Mouse (Mus musculus): ENCODE measurements at regions not wholly inside any gene's neighbourhood (a gene's known extent, or its start where the extent isn't known, plus 50 kb on each side); places are given as distances from the start of the nearest gene placed in this dataset.

- no peak for DNase-seq (ENCODE audit: low read depth)
Observed at GRCm38 (mm10) chr9:61862071-61862480, 52.3 kb downstream of the Rplp1 start.

- DNase-seq (ENCODE audit: low read depth) = peak; percentile 28
Observed at GRCm38 (mm10) chr9:61860147-61860546, 54.2 kb downstream of the Rplp1 start.

- no peak for DNase-seq (ENCODE audit: low read depth)
Observed at GRCm38 (mm10) chr9:61859438-61859837, 54.9 kb downstream of the Rplp1 start.

GRCm38 (mm10) chr9:61857817-61858216 lies 56.5 kb downstream of the Rplp1 start:
- no peak for DNase-seq (ENCODE audit: low read depth)

GRCm38 (mm10) chr9:61856686-61857085 lies 57.7 kb downstream of the Rplp1 start:
- no peak for DNase-seq (ENCODE audit: low read depth)

GRCm38 (mm10) chr9:61855686-61856085 lies 58.7 kb downstream of the Rplp1 start:
- DNase-seq (ENCODE audit: low read depth) = no peak

- DNase-seq (ENCODE audit: low read depth) = no peak
Observed at GRCm38 (mm10) chr9:61853841-61854240, 60.5 kb downstream of the Rplp1 start.

GRCm38 (mm10) chr9:61851331-61851730 lies 63.0 kb downstream of the Rplp1 start:
- DNase-seq (ENCODE audit: low read depth) = no peak

GRCm38 (mm10) chr9:61848401-61848800 lies 65.9 kb downstream of the Rplp1 start:
- no peak for DNase-seq (ENCODE audit: low read depth)

GRCm38 (mm10) chr9:61847496-61847895 lies 66.8 kb downstream of the Rplp1 start:
- no peak for DNase-seq (ENCODE audit: low read depth)

GRCm38 (mm10) chr9:61844645-61845044 lies 69.7 kb downstream of the Rplp1 start:
- DNase-seq (ENCODE audit: low read depth) = no peak

- DNase-seq (ENCODE audit: low read depth) = no peak
Observed at GRCm38 (mm10) chr9:61844141-61844540, 70.2 kb downstream of the Rplp1 start.

GRCm38 (mm10) chr9:61843513-61843912 lies 70.8 kb downstream of the Rplp1 start:
- DNase-seq (ENCODE audit: low read depth) = no peak

GRCm38 (mm10) chr9:61842384-61842783 lies 72.0 kb downstream of the Rplp1 start:
- DNase-seq (ENCODE audit: low read depth) = no peak

- DNase-seq (ENCODE audit: low read depth) = no peak
Observed at GRCm38 (mm10) chr9:61841222-61841621, 73.1 kb downstream of the Rplp1 start.

- no peak for DNase-seq (ENCODE audit: low read depth)
Observed at GRCm38 (mm10) chr9:61840353-61840752, 74.0 kb downstream of the Rplp1 start.

GRCm38 (mm10) chr9:61833226-61833625 lies 81.1 kb downstream of the Rplp1 start:
- no peak for DNase-seq (ENCODE audit: low read depth)

GRCm38 (mm10) chr9:61830236-61830635 lies 84.1 kb downstream of the Rplp1 start:
- DNase-seq (ENCODE audit: low read depth) = no peak

GRCm38 (mm10) chr9:61829736-61830135 lies 84.6 kb downstream of the Rplp1 start:
- no peak for DNase-seq (ENCODE audit: low read depth)

GRCm38 (mm10) chr9:61829301-61829700 lies 85.0 kb downstream of the Rplp1 start:
- no peak for DNase-seq (ENCODE audit: low read depth)

GRCm38 (mm10) chr9:61827721-61828120 lies 86.6 kb downstream of the Rplp1 start:
- no peak for DNase-seq (ENCODE audit: low read depth)

GRCm38 (mm10) chr9:61827014-61827413 lies 87.3 kb downstream of the Rplp1 start:
- DNase-seq (ENCODE audit: low read depth) = no peak

- DNase-seq (ENCODE audit: low read depth) = no peak
Observed at GRCm38 (mm10) chr9:61826415-61826814, 87.9 kb downstream of the Rplp1 start.

- DNase-seq (ENCODE audit: low read depth) = no peak
Observed at GRCm38 (mm10) chr9:61825804-61826203, 88.5 kb downstream of the Rplp1 start.

GRCm38 (mm10) chr9:61819836-61820235 lies 94.5 kb downstream of the Rplp1 start:
- DNase-seq (ENCODE audit: low read depth) = no peak
